Mouse (Mus musculus) lung, embryonic 16.5 days (tissue): Measurements from ENCODE around the gene Sim2. TPM values are rescaled to one million over a fixed set of nuclear protein-coding genes. Genes with fewer than 3 reads are reported as not detected.
A peak's percentile ranks its signal among the peaks of the same experiment; 100 is the strongest.

Experiments used
- ATAC-seq: fragments of 200-750 bp; cut with Nextera tagmentation; 2 replicates; pipeline ENCODE4 v1.8.0; 2017; ENCODE audit warnings: low read depth, mild to moderate bottlenecking, moderate library complexity
- H3K27ac ChIP-seq: fragments of 300-500 bp; sonication (generic); 2 replicates; pipeline ENCODE4 v1.5.1; 2014; ENCODE audit warnings: mild to moderate bottlenecking, control low read depth, low read length
- H3K27me3 ChIP-seq: fragments of 300-500 bp; sonication (generic); 2 replicates; pipeline ENCODE4 v1.6.1; 2014; ENCODE audit warnings: low read depth, low read length, mixed read lengths; ENCODE audit not compliant: control insufficient read depth, insufficient read depth
- H3K36me3 ChIP-seq: fragments of 300-500 bp; sonication (generic); 2 replicates; pipeline ENCODE4 v1.6.1; 2014; ENCODE audit warnings: low read length; ENCODE audit not compliant: control insufficient read depth, insufficient read depth
- H3K4me1 ChIP-seq: fragments of 300-500 bp; sonication (generic); replicated peaks from 2 replicates; pipeline ENCODE4 v1.6.1; 2014; ENCODE audit warnings: low read length, mixed read lengths; ENCODE audit not compliant: control insufficient read depth, insufficient read depth
- H3K4me2 ChIP-seq: fragments of 300-500 bp; sonication (generic); 2 replicates; pipeline ENCODE4 v1.6.1; 2014; ENCODE audit warnings: low read depth, low read length, control low read depth
- H3K4me3 ChIP-seq: fragments of 300-500 bp; sonication (generic); 2 replicates; pipeline ENCODE4 v1.5.1; 2014; ENCODE audit warnings: mild to moderate bottlenecking, low read length, control low read depth
- H3K9ac ChIP-seq: fragments of 300-500 bp; sonication (generic); 2 replicates; pipeline ENCODE4 v1.6.1; 2014; ENCODE audit warnings: low read length, control low read depth
- H3K9me3 ChIP-seq: fragments of 300-500 bp; sonication (generic); 2 replicates; pipeline ENCODE4 v1.6.1; 2016; ENCODE audit warnings: low read length; ENCODE audit not compliant: control insufficient read depth
- WGBS: fragments of 180-500 bp; shearing (Covaris S2); extraction: QIAGEN DNeasy Blood & Tissue Kit; methylation state at CpG from one replicate; pipeline ENCODE4 v1.1.7; 2014; 5-methylcytosine and 5-hydroxymethylcytosine counted together
- polyA plus RNA-seq: library from polyadenylated mRNA; unstranded; fragments of >200 nt; fragmentation: Nextera tagmentation; extraction: Ambion mirVana; gene quantifications from 2 replicates; pipeline ENCODE4 v1.2.1, GENCODE M21; 2015

The Sim2 gene
- 0.11 and 0.13 TPM in 2 replicates for polyA plus RNA-seq

DNA sequence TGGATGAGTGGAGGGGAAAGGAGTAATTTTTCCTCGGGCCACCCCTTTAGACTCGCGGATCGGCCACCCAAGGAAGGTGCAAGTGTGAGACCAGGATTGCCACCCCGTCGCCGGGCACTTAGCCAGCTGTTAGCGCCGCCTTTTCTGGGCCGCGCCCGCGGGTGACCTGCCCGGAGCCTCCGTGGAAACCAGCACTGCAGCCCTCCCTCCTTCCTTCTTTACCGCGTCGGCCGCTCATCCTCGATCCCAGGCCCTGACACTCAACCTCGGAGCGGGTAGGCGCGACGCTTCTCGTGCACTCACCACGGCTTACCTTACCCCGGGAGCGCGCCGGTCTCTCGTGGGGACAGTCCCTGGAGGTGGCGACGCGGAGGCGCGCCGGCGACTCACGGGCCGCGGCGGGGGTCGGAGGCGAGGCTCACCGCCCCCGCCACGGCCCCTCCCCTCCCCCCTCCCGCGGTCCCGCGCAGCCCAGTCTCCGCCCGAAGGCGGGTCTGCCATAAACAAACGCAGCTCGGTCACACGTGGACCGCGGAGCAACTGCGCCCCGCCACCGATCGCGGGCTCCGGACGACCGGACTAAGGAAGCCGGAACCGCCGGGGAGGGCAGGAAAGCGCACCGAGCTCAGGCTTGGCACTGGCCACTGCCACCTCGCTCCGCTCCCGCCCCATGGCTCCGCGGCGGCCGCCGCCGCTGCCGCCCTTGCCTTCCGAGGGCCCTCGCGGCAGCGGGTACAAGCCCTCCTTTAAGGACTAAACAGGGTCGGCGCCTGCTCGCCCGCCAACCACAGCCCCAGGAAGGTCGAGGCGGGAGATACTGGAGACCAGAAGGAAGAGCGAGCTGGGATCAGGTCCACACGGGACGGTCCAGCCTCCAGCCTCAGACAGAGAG, at the start of gene Sim2:
Gene Sim2, plus strand, starts transcription at position 221 of the 892 bp plus-strand sequence.
- Histone ChIP-seq H3K9me3 (no peaks in the 10 kb centered on the region), H3K4me2 (peak within 1 kb of the TSS; percentile 79), H3K9ac (peak within 1 kb of the TSS; percentile 34), H3K4me3 (peak within 1 kb of the TSS; percentile 49), H3K36me3 (no peaks in the 10 kb centered on the region), H3K27me3 (peaks cover 95% of the 10 kb centered on the region), H3K4me1 (peaks cover 20% of the 10 kb centered on the region), H3K27ac (no peak within 1 kb of the TSS)
- ATAC-seq = peak; percentile 42; the same call in 1 of the 2 replicates
- under 1% methylated on average over 62 of the region's 96 CpGs for WGBS

- no peak overlapping the region for H3K9ac ChIP-seq
- no peak for ATAC-seq
- H3K4me3 ChIP-seq = no peak overlapping the region
- no peaks in the 10 kb centered on the region for H3K27me3 ChIP-seq
- WGBS = 89% methylated on average over 7 of the region's 7 CpGs
- no peak overlapping the region for H3K27ac ChIP-seq
- H3K4me2 ChIP-seq = no peak overlapping the region
- H3K36me3 ChIP-seq = no peaks in the 10 kb centered on the region
- H3K9me3 ChIP-seq = no peaks in the 10 kb centered on the region
- H3K4me1 ChIP-seq = 0 out of 2 replicates have a peak, but pooled peaks cover 5% of the 10 kb centered on the region
Measured at GRCm38 (mm10) chr16:94037280-94037679, 47.5 kb upstream of the Sim2 start.

GRCm38 (mm10) chr16:94038272-94038985, 46.3 kb upstream of the Sim2 start:
- Histone ChIP-seq H3K27ac (no peak overlapping the region), H3K4me3 (no peak overlapping the region), H3K9me3 (no peaks in the 10 kb centered on the region), H3K36me3 (no peaks in the 10 kb centered on the region), H3K4me2 (no peak overlapping the region), H3K4me1 (0 out of 2 replicates have a peak, but pooled peaks cover 5% of the 10 kb centered on the region), H3K27me3 (no peaks in the 10 kb centered on the region), H3K9ac (no peak overlapping the region)
- WGBS = 49% methylated on average over 12 of the region's 12 CpGs
- peak; percentile 62; the same call in 1 of the 2 replicates for ATAC-seq

- Histone ChIP-seq H3K36me3 (no peaks in the 10 kb centered on the region), H3K9me3 (no peaks in the 10 kb centered on the region), H3K9ac (no peak overlapping the region), H3K27me3 (no peaks in the 10 kb centered on the region), H3K27ac (no peak overlapping the region), H3K4me2 (no peak overlapping the region), H3K4me1 (0 out of 2 replicates have a peak, but pooled peaks cover 5% of the 10 kb centered on the region), H3K4me3 (no peak overlapping the region)
- 69% methylated on average over 9 of the region's 9 CpGs for WGBS
- no peak for ATAC-seq
Measured at GRCm38 (mm10) chr16:94038986-94039341, 45.8 kb upstream of the Sim2 start.

GRCm38 (mm10) chr16:94040485-94040884, 44.2 kb upstream of the Sim2 start:
- no peaks in the 10 kb centered on the region for H3K36me3 ChIP-seq
- peak overlapping the region; percentile 28 for H3K4me2 ChIP-seq
- H3K4me3 ChIP-seq = no peak overlapping the region
- H3K9me3 ChIP-seq = no peaks in the 10 kb centered on the region
- H3K27ac ChIP-seq = no peak overlapping the region
- 0 out of 2 replicates have a peak, but pooled peaks cover 6% of the 10 kb centered on the region for H3K4me1 ChIP-seq
- ATAC-seq = no peak
- H3K9ac ChIP-seq = no peak overlapping the region
- WGBS = 30% methylated on average over 16 of the region's 16 CpGs
- no peaks in the 10 kb centered on the region for H3K27me3 ChIP-seq

DNA sequence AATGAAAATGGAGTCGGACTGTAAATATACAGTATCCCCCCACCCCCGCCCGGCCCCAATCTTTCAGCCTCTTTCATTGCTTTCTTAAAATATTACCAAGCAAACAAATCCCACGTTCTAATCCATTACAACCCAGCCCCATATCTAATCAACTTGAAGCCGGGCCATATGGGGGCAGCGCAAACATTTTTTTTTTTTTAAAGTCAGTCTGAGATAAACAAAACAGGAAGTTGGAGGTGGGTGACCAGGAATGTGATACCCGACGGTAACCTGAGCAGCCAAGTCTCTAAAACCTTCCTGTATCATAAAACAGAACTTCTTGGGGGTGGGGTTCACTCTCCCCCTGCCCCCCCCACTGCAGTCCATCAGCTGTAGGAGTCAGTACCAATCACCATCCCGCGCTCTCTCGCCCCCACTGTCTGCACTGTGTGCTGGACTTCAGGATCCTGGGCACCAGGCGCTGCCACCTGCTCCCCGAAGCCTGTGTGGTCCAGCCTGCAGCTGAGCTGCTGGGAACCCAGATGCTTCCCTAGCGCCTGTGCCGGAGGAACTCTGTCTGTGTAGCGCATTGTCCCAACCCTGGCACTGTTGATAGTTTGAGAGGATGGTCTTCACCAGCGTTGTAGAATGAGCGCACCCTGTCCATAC, 43.5 kb upstream of the Sim2 start:
- Histone ChIP-seq H3K4me2 (peak overlapping the region; percentile 28), H3K4me3 (no peak overlapping the region), H3K36me3 (no peaks in the 10 kb centered on the region), H3K9ac (no peak overlapping the region), H3K9me3 (no peaks in the 10 kb centered on the region), H3K4me1 (0 out of 2 replicates have a peak, but pooled peaks cover 6% of the 10 kb centered on the region), H3K27me3 (no peaks in the 10 kb centered on the region), H3K27ac (no peak overlapping the region)
- WGBS = 46% methylated on average over 18 of the region's 18 CpGs
- no peak for ATAC-seq

- H3K9ac ChIP-seq = no peak overlapping the region
- 83% methylated on average over 1 of the region's 1 CpGs for WGBS
- no peaks in the 10 kb centered on the region for H3K9me3 ChIP-seq
- H3K27ac ChIP-seq = no peak overlapping the region
- H3K4me1 ChIP-seq = 0 out of 2 replicates have a peak, but pooled peaks cover 6% of the 10 kb centered on the region
- no peak for ATAC-seq
- H3K4me3 ChIP-seq = no peak overlapping the region
- H3K4me2 ChIP-seq = no peak overlapping the region
- no peaks in the 10 kb centered on the region for H3K36me3 ChIP-seq
- H3K27me3 ChIP-seq = no peaks in the 10 kb centered on the region
Measured at GRCm38 (mm10) chr16:94043797-94044196, 40.9 kb upstream of the Sim2 start.

GRCm38 (mm10) chr16:94044996-94045395, 39.7 kb upstream of the Sim2 start:
- H3K4me1 ChIP-seq = 0 out of 2 replicates have a peak, but pooled peaks cover 6% of the 10 kb centered on the region
- 16% methylated on average over 7 of the region's 7 CpGs for WGBS
- H3K36me3 ChIP-seq = no peaks in the 10 kb centered on the region
- H3K9me3 ChIP-seq = no peaks in the 10 kb centered on the region
- H3K9ac ChIP-seq = no peak overlapping the region
- H3K27ac ChIP-seq = no peak overlapping the region
- H3K4me2 ChIP-seq = no peak overlapping the region
- ATAC-seq = no peak
- no peak overlapping the region for H3K4me3 ChIP-seq
- no peaks in the 10 kb centered on the region for H3K27me3 ChIP-seq

- Histone ChIP-seq H3K9me3 (no peaks in the 10 kb centered on the region), H3K27me3 (no peaks in the 10 kb centered on the region), H3K4me1 (no peaks in the 10 kb centered on the region), H3K36me3 (no peaks in the 10 kb centered on the region), H3K4me2 (no peak overlapping the region), H3K9ac (no peak overlapping the region), H3K4me3 (no peak overlapping the region), H3K27ac (no peak overlapping the region)
- ATAC-seq = no peak
- WGBS = 88% methylated on average over 3 of the region's 3 CpGs
Measured at GRCm38 (mm10) chr16:94050368-94050767, 34.4 kb upstream of the Sim2 start.
